Mouse (Mus musculus) stomach, postnatal 0 days (tissue): ENCODE results near the gene Mcoln1. TPM values are rescaled to one million over a fixed set of nuclear protein-coding genes. Genes with fewer than 3 reads are reported as not detected.

Experiments used
- ATAC-seq: fragments of 200-750 bp; cut with Nextera tagmentation; 2 replicates; pipeline ENCODE4 v1.8.0; 2017; ENCODE audit not compliant: low FRiP score, low TSS enrichment
- DNase-seq: peaks from one replicate; pipeline ENCODE4 v3.0.0-alpha.2; 2016; ENCODE audit warnings: low spot score
- H3K27ac ChIP-seq: fragments of 300-500 bp; sonication (generic); replicated peaks from 2 replicates; pipeline ENCODE4 v1.5.1; 2014; ENCODE audit warnings: mild to moderate bottlenecking, control low read depth
- H3K27me3 ChIP-seq: fragments of 300-500 bp; sonication (generic); 2 replicates; pipeline ENCODE4 v1.6.1; 2014; ENCODE audit warnings: low read length; ENCODE audit not compliant: control insufficient read depth, insufficient read depth
- H3K36me3 ChIP-seq: fragments of 300-500 bp; sonication (generic); 2 replicates; pipeline ENCODE4 v1.6.1; 2014; ENCODE audit warnings: low read length, mixed read lengths; ENCODE audit not compliant: control insufficient read depth, insufficient read depth
- H3K4me1 ChIP-seq: fragments of 300-500 bp; sonication (generic); replicated peaks from 2 replicates; pipeline ENCODE4 v1.6.1; 2014; ENCODE audit warnings: antibody characterized with exemption; ENCODE audit not compliant: control insufficient read depth, insufficient read depth
- H3K4me2 ChIP-seq: fragments of 300-500 bp; sonication (generic); replicated peaks from 2 replicates; pipeline ENCODE4 v1.6.1; 2014; ENCODE audit warnings: low read depth, mild to moderate bottlenecking, control low read depth, moderate library complexity
- H3K4me3 ChIP-seq: fragments of 300-500 bp; sonication (generic); 2 replicates; pipeline ENCODE4 v1.5.1; 2014; ENCODE audit warnings: low read depth, low read length, control low read depth
- H3K9ac ChIP-seq: fragments of 300-500 bp; sonication (generic); 2 replicates; pipeline ENCODE4 v1.6.1; 2014; ENCODE audit warnings: mild to moderate bottlenecking, low read length, control low read depth, mixed read lengths
- H3K9me3 ChIP-seq: fragments of 300-500 bp; sonication (generic); 2 replicates; pipeline ENCODE4 v1.6.1; 2016; ENCODE audit warnings: low read length; ENCODE audit not compliant: control insufficient read depth
- CTCF ChIP-seq: IDR thresholded peaks from 2 replicates; pipeline ENCODE4 v1.5.1; 2016; ENCODE audit warnings: antibody characterized with exemption, low read depth, mild to moderate bottlenecking, moderate library complexity
- EP300 ChIP-seq: optimal IDR thresholded peaks from 2 replicates; pipeline ENCODE3; 2016; ENCODE audit warnings: antibody characterized with exemption
- WGBS: fragments of 180-500 bp; shearing (Covaris S2); extraction: QIAGEN DNeasy Blood & Tissue Kit; methylation state at CpG from one replicate; pipeline ENCODE4 v1.1.7; 2014; 5-methylcytosine and 5-hydroxymethylcytosine counted together
- polyA plus RNA-seq: library from polyadenylated mRNA; unstranded; fragments of >200 nt; fragmentation: Nextera tagmentation; extraction: Ambion mirVana; gene quantifications from 2 replicates; pipeline ENCODE4 v1.2.1, GENCODE M21; 2015

Gene Mcoln1
- polyA plus RNA-seq, 1 experiment from 2014 or later = 24.7 TPM

- TF ChIP-seq CTCF (no peak), EP300 (no peak)
- no peak; the same call in 1 of the 2 replicates for ATAC-seq
- Histone ChIP-seq H3K4me3 (no peak overlapping the region), H3K9me3 (no peaks in the 10 kb centered on the region), H3K4me2 (no peak overlapping the region), H3K36me3 (no peaks in the 10 kb centered on the region), H3K4me1 (no peaks in the 10 kb centered on the region), H3K27me3 (no peaks in the 10 kb centered on the region), H3K9ac (no peak overlapping the region), H3K27ac (no peak overlapping the region)
- DNase-seq = no peak
- 38% methylated on average over 4 of the region's 4 CpGs for WGBS
Observed at GRCm38 (mm10) chr8:3480221-3480785, 20.0 kb upstream of the Mcoln1 start.

DNA sequence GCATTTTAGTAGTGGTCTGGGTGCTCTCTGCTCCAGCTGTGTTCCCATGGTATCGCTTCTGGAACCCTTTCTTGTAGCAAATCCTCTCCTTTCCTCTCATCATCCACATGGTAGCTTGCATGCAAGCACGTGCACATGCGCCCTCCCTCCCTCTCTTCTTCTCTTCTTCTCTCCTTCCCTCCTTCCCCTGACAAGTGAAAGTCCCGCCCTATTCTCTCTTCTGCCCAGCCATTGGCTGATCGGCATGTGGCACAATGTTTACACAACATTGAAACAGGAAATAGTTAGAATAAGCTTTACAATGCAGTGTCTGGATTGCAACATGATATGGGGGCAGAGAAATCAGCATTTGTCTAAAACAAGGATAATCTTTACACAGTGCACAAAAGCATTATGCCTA is 18.7 kb upstream of the Mcoln1 start:
- no peak for ATAC-seq
- Histone ChIP-seq H3K27me3 (no peaks in the 10 kb centered on the region), H3K36me3 (no peaks in the 10 kb centered on the region), H3K4me3 (no peak overlapping the region), H3K4me1 (no peaks in the 10 kb centered on the region), H3K4me2 (no peak overlapping the region), H3K9me3 (no peaks in the 10 kb centered on the region), H3K9ac (no peak overlapping the region), H3K27ac (no peak overlapping the region)
- TF ChIP-seq CTCF (no peak), EP300 (no peak)
- no peak for DNase-seq
- WGBS = 54% methylated on average over 5 of the region's 5 CpGs

- Histone ChIP-seq H3K27ac (no peak overlapping the region), H3K9me3 (no peaks in the 10 kb centered on the region), H3K27me3 (no peaks in the 10 kb centered on the region), H3K9ac (no peak overlapping the region), H3K36me3 (no peaks in the 10 kb centered on the region), H3K4me3 (no peak overlapping the region), H3K4me1 (no peaks in the 10 kb centered on the region), H3K4me2 (no peak overlapping the region)
- ATAC-seq (0 out of 2 replicates have a peak, but pooled peaks have one; percentile 41), DNase-seq (no peak)
- 74% methylated on average over 22 of the region's 22 CpGs for WGBS
- TF ChIP-seq CTCF (no peak), EP300 (no peak)
Observed at GRCm38 (mm10) chr8:3482240-3482740, 18.0 kb upstream of the Mcoln1 start.

GRCm38 (mm10) chr8:3483546-3483945 is 16.7 kb upstream of the Mcoln1 start:
- ATAC-seq (no peak), DNase-seq (no peak)
- no peaks in the 10 kb centered on the region for H3K27me3 ChIP-seq
- H3K9ac ChIP-seq = no peak overlapping the region
- WGBS = 63% methylated on average over 7 of the region's 7 CpGs
- H3K36me3 ChIP-seq = no peaks in the 10 kb centered on the region
- no peaks in the 10 kb centered on the region for H3K9me3 ChIP-seq
- H3K4me2 ChIP-seq = no peak overlapping the region
- no peak for TF ChIP-seq EP300
- TF ChIP-seq CTCF = no peak
- no peaks in the 10 kb centered on the region for H3K4me1 ChIP-seq
- no peak overlapping the region for H3K27ac ChIP-seq
- no peak overlapping the region for H3K4me3 ChIP-seq

DNA sequence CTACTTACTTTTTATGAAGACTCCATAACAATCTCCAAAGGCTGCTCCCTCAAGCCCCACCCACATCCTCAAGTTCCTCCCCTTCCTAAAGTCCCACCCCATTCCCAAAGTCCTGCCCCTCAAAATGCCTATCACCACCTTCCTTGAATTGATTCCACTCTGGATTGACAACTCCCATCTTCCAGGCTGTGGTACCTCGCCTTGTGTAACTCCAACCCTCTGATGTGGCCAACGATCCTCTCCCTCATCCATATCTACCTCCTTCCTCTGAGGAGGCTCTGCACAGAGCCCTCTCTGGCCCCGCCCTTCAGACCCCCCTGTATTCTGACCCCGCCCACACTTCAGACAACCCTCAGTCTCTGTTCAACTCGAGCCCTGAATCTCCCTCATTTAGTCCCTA is 15.1 kb upstream of the Mcoln1 start:
- TF ChIP-seq EP300 (no peak), CTCF (no peak)
- Histone ChIP-seq H3K4me3 (no peak overlapping the region), H3K9me3 (no peaks in the 10 kb centered on the region), H3K27ac (no peak overlapping the region), H3K4me2 (no peak overlapping the region), H3K27me3 (no peaks in the 10 kb centered on the region), H3K9ac (no peak overlapping the region), H3K4me1 (no peaks in the 10 kb centered on the region), H3K36me3 (no peaks in the 10 kb centered on the region)
- no peak for DNase-seq
- no peak for ATAC-seq
- WGBS = 23% methylated on average over 5 of the region's 5 CpGs
